Mouse (Mus musculus) megakaryocyte, adult 5-6 weeks (primary cell): ENCODE results near the gene Gm21969. TPM values are rescaled to one million over a fixed set of nuclear protein-coding genes. Genes with fewer than 3 reads are reported as not detected.

Source experiments
- ATAC-seq: 2 replicates; pipeline ENCODE4 v1.8.0; 2016; ENCODE audit warnings: mild to moderate bottlenecking, inconsistent platforms; ENCODE audit not compliant: poor library complexity, severe bottlenecking
- total RNA-seq, 2 experiments: library from RNA; stranded (forward) in 1 of 2; stranded (reverse) in 1 of 2; fragments of 153-499, 151-499 nt in 1 of 2; fragments of 221-1000, 200-1000 nt in 1 of 2; gene quantifications; 2 replicates each; pipeline versions ENCODE4 v1.2.3 to v1.2.4; 2015 to 2017

The Gm21969 gene
- total RNA-seq, 2 experiments from 2014 or later, result not detected

GRCm38 (mm10) chr4:139616276-139617000 lies 13.5 kb downstream of the Gm21969 start:
- ATAC-seq, result peak; percentile 97

- no peak for ATAC-seq
These were observed 14.0 kb downstream of the Gm21969 start for GRCm38 (mm10) chr4:139617001-139617364.

- ATAC-seq, result no peak
These were observed 16.8 kb downstream of the Gm21969 start for GRCm38 (mm10) chr4:139619765-139620164.

- ATAC-seq, result peak; percentile 98
These were observed 19.6 kb downstream of the Gm21969 start, which contains the start of gene Aldh4a1 for GRCm38 (mm10) chr4:139622373-139623282. Gene Aldh4a1, plus strand, starts transcription at chr4:139622866.

- no peak for ATAC-seq
These were observed 20.6 kb downstream of the Gm21969 start for GRCm38 (mm10) chr4:139623434-139624115.

- ATAC-seq, result no peak
These were observed 21.1 kb downstream of the Gm21969 start for GRCm38 (mm10) chr4:139624116-139624489.

GRCm38 (mm10) chr4:139624706-139625105 lies 21.7 kb downstream of the Gm21969 start:
- no peak for ATAC-seq

GRCm38 (mm10) chr4:139627361-139627760 lies 24.4 kb downstream of the Gm21969 start:
- ATAC-seq, result no peak

- ATAC-seq, result no peak
These were observed 27.2 kb downstream of the Gm21969 start for GRCm38 (mm10) chr4:139630171-139630570.

- no peak for ATAC-seq
These were observed 28.2 kb downstream of the Gm21969 start for GRCm38 (mm10) chr4:139631141-139631540.

GRCm38 (mm10) chr4:139631569-139632253 lies 28.7 kb downstream of the Gm21969 start:
- ATAC-seq, result no peak

GRCm38 (mm10) chr4:139632254-139632580 lies 29.2 kb downstream of the Gm21969 start:
- ATAC-seq, result no peak

- ATAC-seq, result no peak
These were observed 33.4 kb downstream of the Gm21969 start for GRCm38 (mm10) chr4:139636373-139636772.

GRCm38 (mm10) chr4:139637847-139638246 lies 34.9 kb downstream of the Gm21969 start:
- no peak for ATAC-seq

GRCm38 (mm10) chr4:139638356-139638755 lies 35.4 kb downstream of the Gm21969 start:
- no peak for ATAC-seq

GRCm38 (mm10) chr4:139639801-139640200 lies 36.8 kb downstream of the Gm21969 start:
- ATAC-seq, result no peak

- peak; percentile 22 for ATAC-seq
These were observed 37.3 kb downstream of the Gm21969 start for GRCm38 (mm10) chr4:139640333-139640732.

GRCm38 (mm10) chr4:139640775-139641174 lies 37.8 kb downstream of the Gm21969 start:
- peak; percentile 75 for ATAC-seq

GRCm38 (mm10) chr4:139641829-139642425 lies 38.9 kb downstream of the Gm21969 start:
- no peak for ATAC-seq

- ATAC-seq, result peak; percentile 67
These were observed 41.0 kb downstream of the Gm21969 start for GRCm38 (mm10) chr4:139643972-139644371.
